Mouse (Mus musculus) CH12.LX (cell line): ENCODE measurements around the gene Ugt1a8. TPM values are rescaled to one million over a fixed set of nuclear protein-coding genes. Genes with fewer than 3 reads are reported as not detected.
"Not testable (repeated sequence)": the region's sequence is repeated elsewhere in the genome, so short reads cannot be mapped to it uniquely, and the experiment has no call there.

ENCODE experiments used
- DNase-seq: peaks from one replicate; pipeline ENCODE4 v3.0.0-alpha.2; 2013; ENCODE audit errors: extremely low read depth
- H3K27ac ChIP-seq: 2 replicates; pipeline ENCODE4 v1.5.1; 2012; ENCODE audit warnings: low read depth, mild to moderate bottlenecking, control low read depth, moderate library complexity; ENCODE audit not compliant: insufficient read depth
- H3K27me3 ChIP-seq: replicated peaks from 2 replicates; pipeline ENCODE3; 2012; ENCODE audit warnings: inconsistent platforms
- H3K36me3 ChIP-seq, 2 experiments: replicated peaks in 1 of 2; 2 replicates each; pipeline versions ENCODE3 to v1.6.1; 2012; ENCODE audit warnings: inconsistent platforms in 1 of 2, low read length in 1 of 2, mild to moderate bottlenecking in 1 of 2, mixed read lengths in 1 of 2, moderate library complexity in 1 of 2; ENCODE audit not compliant: control insufficient read depth in 1 of 2, insufficient read depth in 1 of 2
- H3K4me1 ChIP-seq, 2 experiments: 2 replicates each; pipeline ENCODE4 v1.6.1; 2012; ENCODE audit warnings: inconsistent platforms in 1 of 2, moderate library complexity in 1 of 2; ENCODE audit not compliant: insufficient read depth in 2 of 2, control insufficient read depth in 1 of 2
- H3K4me2 ChIP-seq: 2 replicates; pipeline ENCODE4 v1.6.1; 2012; ENCODE audit warnings: low read depth, mild to moderate bottlenecking, control low read depth; ENCODE audit not compliant: poor library complexity, insufficient read depth, severe bottlenecking
- H3K4me3 ChIP-seq, 3 experiments: fragments of 150-350 bp in 1 of 3; sonication (generic) in 1 of 3; replicated peaks in 1 of 3; 2 replicates each; pipeline versions ENCODE3 to v1.5.1; 2011 to 2012; ENCODE audit warnings: low read depth in 2 of 3, low read length in 2 of 3, mild to moderate bottlenecking in 2 of 3, moderate library complexity in 2 of 3, control low read depth in 1 of 3, improper control_type of control experiment in 1 of 3, inconsistent platforms in 1 of 3, mixed read lengths in 1 of 3; ENCODE audit not compliant: poor library complexity in 1 of 3
- H3K79me2 ChIP-seq: replicated peaks from 2 replicates; pipeline ENCODE4 v1.6.1; 2012; ENCODE audit warnings: mild to moderate bottlenecking, moderate library complexity; ENCODE audit not compliant: control insufficient read depth, poor library complexity, insufficient read depth, severe bottlenecking; ENCODE audit errors: extremely low read depth
- H3K9ac ChIP-seq: 2 replicates; pipeline ENCODE4 v1.6.1; 2012; ENCODE audit warnings: low read depth, mild to moderate bottlenecking, control low read depth, moderate library complexity; ENCODE audit not compliant: insufficient read depth
- H3K9me3 ChIP-seq: replicated peaks from 2 replicates; pipeline ENCODE3; 2012; ENCODE audit warnings: low read length, inconsistent platforms, mixed read lengths
- CHD2 ChIP-seq: IDR thresholded peaks from 2 replicates; pipeline ENCODE4 v1.6.1; 2011; ENCODE audit warnings: low read length, improper control_type of control experiment
- CTCF ChIP-seq, 2 experiments: IDR thresholded peaks in 1 of 2; conservative IDR thresholded peaks in 1 of 2; 2 replicates each; pipeline ENCODE4 v1.5.1; 2011 to 2012; ENCODE audit warnings: low read depth in 2 of 2, low read length in 2 of 2, improper control_type of control experiment in 1 of 2, inconsistent platforms in 1 of 2, mild to moderate bottlenecking in 1 of 2, moderate library complexity in 1 of 2
- E2F4 ChIP-seq: IDR thresholded peaks from 2 replicates; pipeline ENCODE4 v1.6.1; 2011; ENCODE audit warnings: low read depth, low read length, improper control_type of control experiment; ENCODE audit not compliant: insufficient replicate concordance
- ELF1 ChIP-seq: IDR thresholded peaks from 2 replicates; pipeline ENCODE4 v1.6.1; 2014; ENCODE audit warnings: low read depth, mild to moderate bottlenecking, inconsistent platforms, low read length, improper control_type of control experiment
- ETS1 ChIP-seq: conservative IDR thresholded peaks from 2 replicates; pipeline ENCODE4 v1.6.1; 2012; ENCODE audit warnings: low read depth, mild to moderate bottlenecking, inconsistent platforms, low read length, improper control_type of control experiment, moderate library complexity
- HCFC1 ChIP-seq: IDR thresholded peaks from 2 replicates; pipeline ENCODE4 v1.6.1; 2012; ENCODE audit warnings: low read depth, mild to moderate bottlenecking, inconsistent platforms, low read length, improper control_type of control experiment
- IRF4 ChIP-seq: IDR thresholded peaks from 2 replicates; pipeline ENCODE4 v1.6.1; 2014; ENCODE audit warnings: low read depth, mild to moderate bottlenecking, inconsistent platforms, low read length, improper control_type of control experiment
- JUN ChIP-seq: IDR thresholded peaks from 2 replicates; pipeline ENCODE4 v1.6.1; 2011; ENCODE audit warnings: low read depth, mild to moderate bottlenecking, low read length, improper control_type of control experiment, moderate library complexity; ENCODE audit not compliant: insufficient read depth
- JUND ChIP-seq: conservative IDR thresholded peaks from 2 replicates; pipeline ENCODE4 v1.6.1; 2011; ENCODE audit warnings: low read depth, low read length, improper control_type of control experiment
- KAT2A ChIP-seq: IDR thresholded peaks from 2 replicates; pipeline ENCODE4 v1.6.1; 2012; ENCODE audit warnings: low read length, improper control_type of control experiment, inconsistent platforms; ENCODE audit not compliant: insufficient replicate concordance
- MAFK ChIP-seq: IDR thresholded peaks from 2 replicates; pipeline ENCODE4 v1.6.1; 2011; ENCODE audit warnings: low read length, improper control_type of control experiment; ENCODE audit not compliant: insufficient replicate concordance
- MAX ChIP-seq: IDR thresholded peaks from 2 replicates; pipeline ENCODE4 v1.6.1; 2011; ENCODE audit warnings: low read length, improper control_type of control experiment
- MEF2A ChIP-seq: IDR thresholded peaks from 2 replicates; pipeline ENCODE4 v1.6.1; 2014; ENCODE audit warnings: low read depth, mild to moderate bottlenecking, inconsistent platforms, low read length, improper control_type of control experiment, borderline replicate concordance
- NELFE ChIP-seq: IDR thresholded peaks from 2 replicates; pipeline ENCODE4 v1.6.1; 2011; ENCODE audit warnings: low read depth, low read length, improper control_type of control experiment
- PAX5 ChIP-seq: IDR thresholded peaks from 2 replicates; pipeline ENCODE4 v1.6.1; 2012; ENCODE audit warnings: low read length, inconsistent platforms, mixed read lengths
- RAD21 ChIP-seq: IDR thresholded peaks from 2 replicates; pipeline ENCODE4 v1.6.1; 2011; ENCODE audit warnings: low read depth, mild to moderate bottlenecking, low read length, improper control_type of control experiment, moderate library complexity
- UBTF ChIP-seq: IDR thresholded peaks from 2 replicates; pipeline ENCODE4 v1.6.1; 2012; ENCODE audit warnings: low read depth, mild to moderate bottlenecking, inconsistent platforms, low read length, improper control_type of control experiment, moderate library complexity
- USF2 ChIP-seq: conservative IDR thresholded peaks from 2 replicates; pipeline ENCODE4 v1.6.1; 2011; ENCODE audit warnings: low read depth, low read length, improper control_type of control experiment
- ZKSCAN1 ChIP-seq: IDR thresholded peaks from 2 replicates; pipeline ENCODE4 v1.6.1; 2012; ENCODE audit warnings: low read depth, inconsistent platforms, low read length, improper control_type of control experiment, borderline replicate concordance
- ZNF384 ChIP-seq: IDR thresholded peaks from 2 replicates; pipeline ENCODE4 v1.6.1; 2012; ENCODE audit warnings: low read depth, low read length, improper control_type of control experiment, inconsistent platforms
- dilution Hi-C: fragments of 300-500 bp; cut with MboI; formaldehyde crosslinking; loops from 2 replicates; pipeline ENCODE4 v1.14.3; 2020; ENCODE audit warnings: low sequenced_read_pairs; ENCODE audit not compliant: extremely low pct_unique_long_range_greater_than_20kb, extremely low pct_ligation_motif_present
- in situ Hi-C: fragments of 300-500 bp; cut with MboI; formaldehyde crosslinking; loops from 3 replicates; pipeline ENCODE4 v1.14.3; 2019; ENCODE audit warnings: low sequenced_read_pairs, low pct_ligation_motif_present, low pct_unique_long_range_greater_than_20kb, mixed read lengths
- polyA plus RNA-seq: library from polyadenylated mRNA; unstranded; fragments of >175 nt; gene quantifications from 2 replicates; pipeline ENCODE4 v1.2.1, GENCODE M21; 2012; ENCODE audit warnings: low read depth; ENCODE audit not compliant: insufficient read length
- total RNA-seq, 2 experiments: library from RNA; depleted of rRNA; stranded (reverse); fragments of 300-350 nt in 1 of 2; fragments of >200 nt in 1 of 2; gene quantifications; 2 replicates each; pipeline ENCODE4 v1.2.3; 2012 to 2014

Gene Ugt1a8
- total and polyA plus RNA-seq, 3 experiments, result not detected

DNA sequence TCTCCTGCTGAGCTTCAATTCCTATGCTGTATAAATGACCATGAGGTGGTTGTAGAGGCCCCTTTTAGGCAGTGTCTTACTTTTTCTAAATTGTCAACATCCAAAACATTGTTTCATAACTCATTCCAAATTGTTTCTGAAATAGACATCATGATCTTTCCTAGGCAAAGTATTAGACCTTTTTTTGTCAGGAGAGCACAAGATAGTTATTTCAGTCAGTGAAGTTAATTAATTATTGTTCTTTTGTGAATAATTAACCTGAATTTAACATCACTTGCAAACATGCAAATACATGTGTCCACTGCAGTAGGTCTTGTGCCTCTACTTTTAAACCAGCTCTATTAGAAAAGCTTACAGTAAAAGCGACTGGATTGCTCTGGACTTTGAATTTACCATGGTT, 32.5 kb upstream of the Ugt1a8 start, which contains the start of gene Ugt1a10:
TSS of gene Ugt1a10 (plus strand) at position 301 of the 400 bp plus-strand sequence.
- Histone ChIP-seq H3K4me1 (peaks cover 2 to 12% of the 10 kb centered on the region in 2 experiments), H3K27ac (no peak within 1 kb of the TSS), H3K4me3 (no peak within 1 kb of the TSS), H3K79me2 (no peaks in the 10 kb centered on the region), H3K9me3 (no peaks in the 10 kb centered on the region), H3K4me2 (no peak within 1 kb of the TSS), H3K9ac (no peak within 1 kb of the TSS), H3K36me3 (no peaks in the 10 kb centered on the region), H3K27me3 (no peaks in the 10 kb centered on the region)
- dilution Hi-C loops (no loop called here), in situ Hi-C loops (no loop called here)
- no peak for TF ChIP-seq ZNF384
- TF ChIP-seq ZKSCAN1, result no peak
- TF ChIP-seq MAFK, result no peak
- no peak for TF ChIP-seq UBTF
- no peak for TF ChIP-seq CHD2
- TF ChIP-seq IRF4, result no peak
- TF ChIP-seq ETS1, result no peak
- no peak for TF ChIP-seq MEF2A
- no peak for TF ChIP-seq CTCF (conservative IDR thresholded peaks at IDR 0.05 in 1 of 2, IDR thresholded peaks at IDR 0.05 in 1 of 2; ENCODE audit: low read depth in 2 of 2, low read length in 2 of 2)
- no peak for TF ChIP-seq RAD21
- no peak for TF ChIP-seq USF2
- TF ChIP-seq NELFE, result no peak
- TF ChIP-seq JUND, result no peak
- TF ChIP-seq HCFC1, result no peak
- no peak for TF ChIP-seq E2F4
- no peak for TF ChIP-seq KAT2A
- no peak for TF ChIP-seq PAX5
- TF ChIP-seq MAX, result no peak
- TF ChIP-seq JUN, result no peak
- TF ChIP-seq ELF1, result no peak
- DNase-seq, result no peak

DNA sequence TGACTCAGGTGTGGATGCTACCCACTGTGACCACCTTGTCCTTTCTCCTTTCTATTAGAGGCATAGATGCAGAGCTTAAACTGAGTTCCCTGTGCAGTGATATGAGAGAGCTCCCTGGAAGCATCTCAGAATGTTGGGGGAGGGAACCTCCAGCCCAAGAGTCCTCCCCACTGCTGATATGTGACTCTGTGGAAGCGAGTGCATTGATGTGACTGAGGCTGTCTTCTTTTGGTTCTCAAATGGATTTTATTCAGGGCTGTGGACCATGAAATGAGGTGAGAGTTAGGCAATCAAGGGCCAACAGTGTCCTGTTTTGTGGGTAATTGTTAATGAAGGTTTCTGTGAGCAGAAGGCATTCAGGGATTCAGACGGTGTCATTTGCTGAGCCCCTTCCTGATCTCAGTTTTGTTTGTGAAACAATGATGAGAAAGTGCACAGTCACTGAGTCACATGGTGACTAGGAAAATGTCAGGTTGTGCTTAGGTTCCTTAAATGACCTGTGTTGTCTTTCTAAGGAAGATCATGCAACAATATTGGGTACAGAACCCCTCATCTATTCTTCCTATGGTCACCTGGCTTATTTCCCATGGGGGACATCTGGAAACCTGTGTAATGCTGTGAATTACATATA, 21.0 kb upstream of the Ugt1a8 start:
- H3K4me3 ChIP-seq, H3K9me3 ChIP-seq, H3K27me3 ChIP-seq, DNase-seq, in situ Hi-C loops, dilution Hi-C loops, H3K4me2 ChIP-seq, H3K4me1 ChIP-seq, H3K79me2 ChIP-seq, H3K27ac ChIP-seq, H3K9ac ChIP-seq, H3K36me3 ChIP-seq: not testable (repeated sequence)
